Mouse (Mus musculus) midbrain, embryonic 16.5 days (tissue): Measurements from ENCODE around the gene Gm867. TPM values are rescaled to one million over a fixed set of nuclear protein-coding genes. Genes with fewer than 3 reads are reported as not detected.

Source experiments
- ATAC-seq: fragments of 200-750 bp; cut with Nextera tagmentation; 2 replicates; pipeline ENCODE4 v1.8.0; 2017; ENCODE audit warnings: moderate TSS enrichment
- H3K27ac ChIP-seq: fragments of 300-500 bp; sonication (generic); 2 replicates; pipeline ENCODE4 v1.5.1; 2014; ENCODE audit warnings: mild to moderate bottlenecking, low read length, mixed read lengths
- H3K27me3 ChIP-seq: fragments of 300-500 bp; sonication (generic); 2 replicates; pipeline ENCODE4 v1.6.1; 2014; ENCODE audit warnings: low read depth, low read length, mixed read lengths; ENCODE audit not compliant: control insufficient read depth, insufficient read depth
- H3K36me3 ChIP-seq: fragments of 300-500 bp; sonication (generic); 2 replicates; pipeline ENCODE4 v1.6.1; 2014; ENCODE audit warnings: mild to moderate bottlenecking, low read length, moderate library complexity, mixed read lengths; ENCODE audit not compliant: control insufficient read depth, insufficient read depth
- H3K4me1 ChIP-seq: fragments of 300-500 bp; sonication (generic); 2 replicates; pipeline ENCODE4 v1.6.1; 2014; ENCODE audit warnings: mild to moderate bottlenecking, low read length, mixed read lengths; ENCODE audit not compliant: control insufficient read depth, insufficient read depth
- H3K4me2 ChIP-seq: fragments of 300-500 bp; sonication (generic); 2 replicates; pipeline ENCODE4 v1.6.1; 2014; ENCODE audit warnings: mild to moderate bottlenecking, low read length, mixed read lengths
- H3K4me3 ChIP-seq: fragments of 300-500 bp; sonication (generic); 2 replicates; pipeline ENCODE4 v1.5.1; 2014; ENCODE audit warnings: low read depth, mild to moderate bottlenecking, low read length, moderate library complexity, mixed read lengths
- H3K9ac ChIP-seq: fragments of 300-500 bp; sonication (generic); 2 replicates; pipeline ENCODE4 v1.6.1; 2014; ENCODE audit warnings: low read depth, low read length, mixed read lengths
- H3K9me3 ChIP-seq: fragments of 300-500 bp; sonication (generic); replicated peaks from 2 replicates; pipeline ENCODE4 v1.6.1; 2014; ENCODE audit warnings: mild to moderate bottlenecking, low read length, mixed read lengths; ENCODE audit not compliant: control insufficient read depth, poor library complexity, severe bottlenecking
- WGBS: fragments of 180-500 bp; shearing (Covaris S2); extraction: QIAGEN DNeasy Blood & Tissue Kit; methylation state at CpG from one replicate; pipeline ENCODE4 v1.1.7; 2014; 5-methylcytosine and 5-hydroxymethylcytosine counted together
- polyA plus RNA-seq: library from polyadenylated mRNA; unstranded; fragments of >200 nt; fragmentation: Nextera tagmentation; extraction: Ambion mirVana; gene quantifications from 2 replicates; pipeline ENCODE4 v1.2.1, GENCODE M21; 2015

Gene Gm867
- 0.92 and 1.0 TPM in 2 replicates for polyA plus RNA-seq

GRCm38 (mm10) chr10:75940520-75940919 is at the start of gene Gm867:
Gene Gm867 (minus strand): TSS chr10:75940672.
- H3K36me3 ChIP-seq = no peaks in the 10 kb centered on the region
- H3K4me1 ChIP-seq = peaks cover 6% of the 10 kb centered on the region
- 85% methylated on average over 5 of the region's 5 CpGs for WGBS
- peaks cover 3% of the 10 kb centered on the region; the same call in 1 of the 2 replicates for H3K27me3 ChIP-seq
- no peaks in the 10 kb centered on the region for H3K9me3 ChIP-seq
- H3K9ac ChIP-seq = no peak within 1 kb of the TSS
- no peak within 1 kb of the TSS for H3K4me2 ChIP-seq
- no peak within 1 kb of the TSS for H3K4me3 ChIP-seq
- ATAC-seq = no peak
- no peak within 1 kb of the TSS for H3K27ac ChIP-seq

DNA sequence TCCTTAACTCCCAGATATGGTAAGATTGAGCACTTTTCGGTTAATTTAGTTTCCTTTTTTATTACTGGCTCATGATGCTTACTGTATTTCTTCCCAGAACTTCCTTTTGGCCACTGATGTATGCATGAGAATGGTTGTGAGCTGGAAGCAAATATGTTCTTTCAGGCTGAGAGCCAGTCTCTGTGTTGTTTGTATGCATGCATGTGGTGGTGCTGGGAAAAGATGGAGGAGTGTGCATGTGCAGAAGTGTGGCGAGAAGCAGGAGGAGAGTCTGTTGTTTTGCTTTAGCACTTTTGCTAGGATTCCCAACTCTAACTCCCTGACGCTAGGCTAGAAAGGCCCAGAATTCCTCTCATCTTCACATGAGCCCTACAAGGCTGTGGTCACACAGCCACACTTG is 39.0 kb upstream of the Gm867 start:
- Histone ChIP-seq H3K9ac (no peak overlapping the region), H3K4me1 (no peaks in the 10 kb centered on the region), H3K27ac (no peak overlapping the region), H3K9me3 (no peaks in the 10 kb centered on the region), H3K36me3 (no peaks in the 10 kb centered on the region), H3K4me3 (no peak overlapping the region), H3K4me2 (no peak overlapping the region), H3K27me3 (no peaks in the 10 kb centered on the region)
- ATAC-seq = no peak
- 91% methylated on average over 3 of the region's 3 CpGs for WGBS

DNA sequence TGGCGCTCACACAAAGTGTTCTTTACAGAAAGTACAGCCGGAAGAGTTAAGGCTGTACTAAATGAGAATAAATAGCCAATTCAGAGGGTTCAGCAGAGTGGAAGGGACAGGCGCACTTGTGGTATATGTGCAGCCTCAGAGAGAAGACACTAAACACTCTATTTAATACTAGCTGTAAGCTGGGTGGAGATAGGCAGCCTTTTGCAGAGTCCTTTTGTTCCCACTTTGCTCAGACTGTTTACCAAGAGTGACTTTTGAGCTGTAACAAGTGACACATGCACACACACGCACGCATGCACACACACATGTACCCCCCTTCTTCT is 38.3 kb upstream of the Gm867 start:
- 76% methylated on average over 5 of the region's 5 CpGs for WGBS
- ATAC-seq = no peak
- Histone ChIP-seq H3K27ac (no peak overlapping the region), H3K4me2 (no peak overlapping the region), H3K4me1 (no peaks in the 10 kb centered on the region), H3K4me3 (no peak overlapping the region), H3K9me3 (no peaks in the 10 kb centered on the region), H3K9ac (no peak overlapping the region), H3K36me3 (no peaks in the 10 kb centered on the region), H3K27me3 (no peaks in the 10 kb centered on the region)

DNA sequence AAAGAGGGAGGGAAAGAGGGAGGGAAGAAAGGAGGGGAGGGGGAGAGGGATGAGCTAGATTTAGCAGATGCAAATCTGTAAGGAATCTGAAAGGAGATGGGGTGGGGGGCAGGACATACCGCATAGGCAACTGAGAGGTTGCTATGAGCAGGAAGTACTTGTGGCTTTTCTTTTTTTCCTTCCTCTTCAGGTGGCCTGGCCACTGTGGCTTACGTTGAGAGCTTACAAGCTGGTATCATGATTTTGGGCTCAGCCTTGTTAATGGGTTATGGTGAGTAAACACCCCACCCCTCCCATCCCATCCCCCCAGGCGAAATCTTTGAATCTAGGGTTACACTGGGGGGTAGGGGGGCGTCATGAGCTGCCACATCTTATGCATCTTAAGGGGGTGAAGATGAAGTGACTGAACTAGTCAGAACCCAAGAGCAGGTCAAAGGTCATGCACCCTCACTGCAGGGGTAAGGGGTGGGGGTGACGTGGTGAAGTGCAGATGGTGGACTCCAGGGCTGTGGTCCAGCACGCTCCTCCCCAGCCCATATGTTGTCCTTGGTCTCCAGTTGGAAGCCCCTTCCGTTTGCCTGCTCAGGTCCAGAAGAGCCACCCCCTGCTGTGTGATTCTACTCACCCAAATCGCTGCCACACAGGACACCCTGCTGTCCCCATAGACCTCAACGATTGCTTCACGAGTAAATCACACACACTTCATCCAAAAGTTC is 37.8 kb upstream of the Gm867 start:
- H3K9me3 ChIP-seq = no peaks in the 10 kb centered on the region
- no peak overlapping the region for H3K9ac ChIP-seq
- 39% methylated on average over 10 of the region's 10 CpGs for WGBS
- no peaks in the 10 kb centered on the region for H3K36me3 ChIP-seq
- H3K27ac ChIP-seq = no peak overlapping the region
- H3K4me2 ChIP-seq = no peak overlapping the region
- no peak for ATAC-seq
- H3K4me1 ChIP-seq = no peaks in the 10 kb centered on the region
- H3K27me3 ChIP-seq = no peaks in the 10 kb centered on the region
- H3K4me3 ChIP-seq = no peak overlapping the region

DNA sequence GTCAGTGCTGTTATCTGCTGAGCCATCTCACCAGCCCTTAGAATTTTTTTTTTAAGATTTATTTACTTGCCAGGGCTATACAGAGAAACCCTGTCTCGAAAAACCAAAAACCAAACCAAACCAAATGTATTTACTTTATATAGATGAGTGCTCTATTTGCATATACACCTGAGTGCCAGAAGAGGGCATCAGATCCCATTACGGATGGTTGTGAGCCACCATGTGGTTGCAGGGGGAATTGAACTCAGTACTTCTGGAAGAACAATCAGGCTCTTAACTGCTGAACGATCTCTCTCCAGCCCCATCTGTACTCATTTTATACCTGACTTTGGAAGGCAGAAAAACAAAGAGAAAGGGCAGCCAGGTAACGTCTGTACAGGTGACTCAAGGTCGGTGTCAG is 34.7 kb upstream of the Gm867 start:
- no peak overlapping the region for H3K27ac ChIP-seq
- H3K27me3 ChIP-seq = no peaks in the 10 kb centered on the region
- H3K9me3 ChIP-seq = no peaks in the 10 kb centered on the region
- WGBS = 82% methylated on average over 5 of the region's 5 CpGs
- H3K4me3 ChIP-seq = no peak overlapping the region
- ATAC-seq = no peak
- H3K36me3 ChIP-seq = no peaks in the 10 kb centered on the region
- no peak overlapping the region for H3K9ac ChIP-seq
- H3K4me1 ChIP-seq = no peaks in the 10 kb centered on the region
- no peak overlapping the region for H3K4me2 ChIP-seq

DNA sequence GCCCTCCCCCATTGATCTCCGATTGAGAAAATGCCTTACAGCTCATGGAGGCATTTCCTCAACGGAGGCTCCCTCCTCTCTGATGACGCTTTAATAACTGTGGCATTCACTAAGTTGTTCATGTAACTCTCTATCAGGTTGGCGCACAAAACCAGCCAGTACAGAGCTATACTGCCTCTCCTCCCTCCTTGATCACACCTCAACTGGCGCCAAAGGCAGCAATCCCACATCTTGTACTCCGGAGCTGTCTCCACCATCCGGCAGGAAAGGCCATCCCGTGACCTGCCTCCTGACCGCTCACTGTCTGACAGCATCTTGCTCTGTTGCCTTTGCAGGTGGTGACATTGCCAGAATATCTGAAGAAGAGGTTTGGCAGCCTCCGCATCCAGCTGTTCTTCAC is 33.4 kb upstream of the Gm867 start:
- no peaks in the 10 kb centered on the region for H3K4me1 ChIP-seq
- ATAC-seq = no peak
- no peak overlapping the region for H3K4me2 ChIP-seq
- no peaks in the 10 kb centered on the region for H3K9me3 ChIP-seq
- H3K4me3 ChIP-seq = no peak overlapping the region
- no peak overlapping the region for H3K9ac ChIP-seq
- no peaks in the 10 kb centered on the region for H3K27me3 ChIP-seq
- H3K36me3 ChIP-seq = no peaks in the 10 kb centered on the region
- H3K27ac ChIP-seq = no peak overlapping the region
- WGBS = 92% methylated on average over 10 of the region's 10 CpGs

DNA sequence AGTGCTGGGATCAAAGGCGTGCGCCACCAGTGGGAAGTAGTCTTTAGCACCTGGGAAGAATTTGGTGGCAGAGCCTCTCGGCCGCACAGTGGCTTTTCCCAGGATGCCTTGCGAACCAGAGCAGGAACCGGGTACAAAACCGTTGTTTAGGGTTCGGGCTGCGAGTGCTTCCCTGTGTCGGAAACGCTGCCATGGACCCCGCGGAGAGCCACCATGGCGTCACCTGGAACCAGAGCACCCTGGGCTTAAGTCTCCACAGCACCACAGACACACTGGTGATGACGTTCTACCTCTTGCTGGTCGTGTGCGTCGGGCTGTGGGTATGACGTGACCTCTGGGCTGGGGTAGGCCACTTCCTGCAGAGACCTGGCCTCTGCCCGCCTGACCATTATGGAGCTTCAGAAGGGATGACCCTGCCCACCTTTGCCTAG is 13.9 kb upstream of the Gm867 start, which contains the start of gene Gm5134:
TSS of gene Gm5134 (plus strand) at position 134 of the 431 bp plus-strand sequence.
- no peak within 1 kb of the TSS for H3K27ac ChIP-seq
- H3K4me3 ChIP-seq = peak within 1 kb of the TSS; percentile 15; the same call in 1 of the 2 replicates
- H3K36me3 ChIP-seq = no peaks in the 10 kb centered on the region
- H3K9me3 ChIP-seq = no peaks in the 10 kb centered on the region
- WGBS = 32% methylated on average over 20 of the region's 20 CpGs
- no peak for ATAC-seq
- no peak within 1 kb of the TSS for H3K9ac ChIP-seq
- H3K4me2 ChIP-seq = peak within 1 kb of the TSS; percentile 36
- H3K27me3 ChIP-seq = peaks cover 7% of the 10 kb centered on the region
- H3K4me1 ChIP-seq = peaks cover 10% of the 10 kb centered on the region

DNA sequence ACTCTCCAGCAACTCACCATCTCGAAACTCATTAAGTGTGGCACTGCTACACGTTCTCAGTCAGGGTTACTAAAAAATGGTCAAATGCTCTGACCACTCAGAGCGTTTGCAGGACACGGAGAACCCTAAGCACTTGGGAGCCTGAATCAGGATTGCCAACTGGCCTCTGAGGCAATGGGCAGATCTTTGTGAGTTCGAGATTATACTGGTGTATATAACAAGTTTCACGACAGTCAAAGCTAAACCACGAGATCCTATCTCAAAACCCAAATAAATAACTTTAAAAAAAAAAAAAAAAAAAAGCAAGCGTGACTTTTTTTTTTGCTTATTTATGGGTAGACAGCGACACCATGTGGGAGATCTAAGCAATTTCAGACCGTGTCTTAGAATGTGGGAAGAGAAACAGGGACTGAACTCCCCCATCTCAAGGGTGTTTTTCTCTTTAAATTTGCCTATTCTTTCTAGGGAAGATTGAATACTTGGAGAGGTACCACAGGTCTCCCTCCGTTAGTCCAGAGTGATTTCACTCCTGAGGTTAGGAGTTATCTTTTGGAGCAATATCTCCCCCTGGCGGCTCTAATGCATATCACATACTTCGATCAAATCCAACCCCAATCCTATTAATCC is 11.1 kb upstream of the Gm867 start:
- Histone ChIP-seq H3K4me3 (peak overlapping the region; percentile 41), H3K4me1 (peaks cover 10% of the 10 kb centered on the region), H3K27me3 (peaks cover 7% of the 10 kb centered on the region), H3K9me3 (no peaks in the 10 kb centered on the region), H3K27ac (no peak overlapping the region), H3K9ac (peak overlapping the region; percentile 62; the same call in 1 of the 2 replicates), H3K36me3 (no peaks in the 10 kb centered on the region), H3K4me2 (peak overlapping the region; percentile 79)
- peak; percentile 30; the same call in 1 of the 2 replicates for ATAC-seq
- 3% methylated on average over 13 of the region's 13 CpGs for WGBS

DNA sequence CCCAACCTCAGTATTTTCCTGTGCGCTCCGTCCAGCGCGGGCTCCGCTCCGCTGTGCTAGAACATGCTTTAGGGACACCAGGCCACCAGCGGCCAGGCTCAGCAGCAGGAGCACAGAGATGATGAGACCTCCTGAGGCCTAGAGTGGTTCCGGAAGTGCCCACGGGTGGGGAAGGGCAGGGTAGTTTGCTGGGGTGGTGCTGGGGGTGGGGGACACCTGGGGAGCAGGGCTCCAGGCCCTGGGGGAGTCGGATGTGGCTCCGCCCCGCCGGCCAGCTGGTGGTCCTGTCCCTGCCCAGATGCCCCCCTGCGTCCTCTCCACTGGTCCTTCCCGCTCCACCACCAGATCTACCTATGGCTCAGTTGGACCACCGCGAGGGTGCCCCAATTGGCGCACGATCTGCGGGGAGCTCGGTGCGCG is 10.3 kb upstream of the Gm867 start:
- ATAC-seq = peak; percentile 74
- peak overlapping the region; percentile 79 for H3K4me2 ChIP-seq
- no peaks in the 10 kb centered on the region for H3K9me3 ChIP-seq
- H3K27me3 ChIP-seq = peaks cover 7% of the 10 kb centered on the region
- peak overlapping the region; percentile 62 for H3K9ac ChIP-seq
- H3K4me1 ChIP-seq = peaks cover 10% of the 10 kb centered on the region
- 2% methylated on average over 21 of the region's 23 CpGs for WGBS
- H3K36me3 ChIP-seq = no peaks in the 10 kb centered on the region
- H3K27ac ChIP-seq = no peak overlapping the region
- H3K4me3 ChIP-seq = peak overlapping the region; percentile 41
